Mouse (Mus musculus) limb, embryonic 10.5 days (tissue): Measurements from ENCODE around the gene Tbc1d24. TPM values are rescaled to one million over a fixed set of nuclear protein-coding genes. Genes with fewer than 3 reads are reported as not detected.

Experiments used
- DNase-seq: peaks from one replicate; pipeline ENCODE4 v3.0.0-alpha.2; 2017; ENCODE audit warnings: low spot score
- H3K27ac ChIP-seq: fragments of 300-500 bp; sonication (generic); 2 replicates; pipeline ENCODE4 v1.5.1; 2016; ENCODE audit warnings: mild to moderate bottlenecking
- H3K27me3 ChIP-seq: fragments of 300-500 bp; sonication (generic); 2 replicates; pipeline ENCODE4 v1.6.1; 2016; ENCODE audit warnings: low read depth, mild to moderate bottlenecking; ENCODE audit not compliant: poor library complexity, severe bottlenecking
- H3K36me3 ChIP-seq: fragments of 300-500 bp; sonication (generic); 2 replicates; pipeline ENCODE4 v1.6.1; 2016; ENCODE audit warnings: mild to moderate bottlenecking, moderate library complexity
- H3K4me1 ChIP-seq: fragments of 300-500 bp; sonication (generic); 2 replicates; pipeline ENCODE4 v1.6.1; 2016
- H3K4me3 ChIP-seq: fragments of 300-500 bp; sonication (generic); 2 replicates; pipeline ENCODE4 v1.5.1; 2016; ENCODE audit warnings: mild to moderate bottlenecking, moderate library complexity
- H3K9me3 ChIP-seq: fragments of 300-500 bp; sonication (generic); replicated peaks from 2 replicates; pipeline ENCODE4 v1.6.1; 2016; ENCODE audit warnings: mild to moderate bottlenecking
- WGBS: fragments of 180-500 bp; shearing (Covaris S2); methylation state at CpG from one replicate; pipeline ENCODE4 v1.1.7; 2016; 5-methylcytosine and 5-hydroxymethylcytosine counted together
- microRNA-seq: library from miRNA; unstranded; fragments of <30 nt; microRNA quantifications from one replicate; pipeline ENCODE4, GENCODE M21; 2017
- polyA plus RNA-seq: library from polyadenylated mRNA; unstranded; fragments of >200 nt; fragmentation: Nextera tagmentation; extraction: Ambion mirVana; gene quantifications from 2 replicates; pipeline ENCODE4 v1.2.1, GENCODE M21; 2016

Gene Tbc1d24
- polyA plus RNA-seq, 1 experiment from 2014 or later, result 8.7 TPM

DNA sequence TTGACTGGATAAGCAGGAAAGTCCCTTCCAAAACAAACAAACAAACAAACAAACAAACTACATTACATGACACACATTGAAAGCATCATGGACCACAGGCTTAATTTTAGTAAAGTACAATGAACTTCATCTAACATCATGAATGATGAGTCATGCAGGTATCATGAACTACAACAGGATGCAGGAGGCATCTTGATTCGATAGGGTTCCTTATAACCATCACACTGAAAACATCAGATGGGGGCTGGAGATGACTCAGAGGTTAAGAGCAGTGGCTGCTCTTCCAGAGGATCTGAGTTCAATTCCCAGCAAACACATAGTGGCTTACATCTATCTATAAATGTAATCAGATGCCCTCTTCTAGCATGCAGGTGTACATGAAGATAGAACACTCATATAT lies 77.8 kb downstream of the Tbc1d24 start:
- 86% methylated on average over 1 of the region's 1 CpGs for WGBS

DNA sequence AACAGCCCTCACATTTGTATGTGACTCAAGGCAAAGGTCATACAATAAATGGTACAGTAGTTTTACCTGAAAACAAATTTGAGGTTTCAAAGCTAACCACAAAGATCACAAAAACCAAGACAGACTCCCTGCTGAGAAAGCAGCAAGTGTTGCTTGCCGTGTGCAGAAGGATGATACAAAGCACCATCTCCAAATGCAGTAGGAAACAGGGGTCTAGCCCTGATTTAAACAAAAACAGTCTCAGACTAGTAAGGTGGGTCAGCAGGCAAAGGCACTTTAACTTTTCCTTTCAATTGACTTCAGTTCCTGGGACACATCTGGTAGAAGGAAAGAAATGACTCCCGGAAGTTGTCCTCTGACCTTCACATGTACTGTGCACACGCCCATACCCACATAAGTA lies 78.6 kb downstream of the Tbc1d24 start:
- 88% methylated on average over 3 of the region's 3 CpGs for WGBS
- DNase-seq, result no peak
- H3K9me3 ChIP-seq, result no peaks in the 10 kb centered on the region
- no peaks in the 10 kb centered on the region for H3K4me1 ChIP-seq
- no peaks in the 10 kb centered on the region for H3K36me3 ChIP-seq
- no peak overlapping the region for H3K4me3 ChIP-seq
- H3K27ac ChIP-seq, result no peak overlapping the region
- no peaks in the 10 kb centered on the region for H3K27me3 ChIP-seq

More for the DNA sequence above, 77.8 kb downstream of the Tbc1d24 start:
- Histone ChIP-seq H3K9me3 (no peaks in the 10 kb centered on the region), H3K4me3 (no peak overlapping the region), H3K27ac (no peak overlapping the region), H3K4me1 (no peaks in the 10 kb centered on the region), H3K36me3 (no peaks in the 10 kb centered on the region), H3K27me3 (no peaks in the 10 kb centered on the region)
- DNase-seq, result no peak

Small RNA genes lying within 50 kb of the gene (microRNA-seq; reads per million reads assigned to microRNA genes)
- gene Mir5134, result 1.2 reads per million
- 0.88 reads per million for gene Mir6965

Other genes with a start within 250 kb of the Tbc1d24 start
- not detected in 2 replicates for gene Prss30, start 225.0 kb downstream of the Tbc1d24 start, polyA plus RNA-seq
- 1.3 and 1.7 TPM in 2 replicates for gene Prss22, start 207.5 kb downstream of the Tbc1d24 start, polyA plus RNA-seq
- gene Prss27, start 167.4 kb downstream of the Tbc1d24 start, polyA plus RNA-seq, result 0.20 TPM in 1 of 2 replicates, not detected in the other
- 106 and 113 TPM in 2 replicates for gene Kctd5, start 132.1 kb downstream of the Tbc1d24 start, polyA plus RNA-seq
- gene Pdpk1, start 54.6 kb downstream of the Tbc1d24 start, polyA plus RNA-seq, result 29.7 and 32.1 TPM in 2 replicates
- gene Amdhd2, start 41.8 kb downstream of the Tbc1d24 start, polyA plus RNA-seq, result 49.1 and 49.5 TPM in 2 replicates
- 414 and 422 TPM in 2 replicates for gene Atp6v0c, start 35.9 kb downstream of the Tbc1d24 start, polyA plus RNA-seq
- 6.7 and 10.7 TPM in 2 replicates for gene Ntn3, start 4.0 kb upstream of the Tbc1d24 start, polyA plus RNA-seq
- 24.1 and 24.5 TPM in 2 replicates for gene Tedc2, start 15.3 kb upstream of the Tbc1d24 start, polyA plus RNA-seq
- 117 and 120 TPM in 2 replicates for gene Ccnf, start 45.9 kb upstream of the Tbc1d24 start, polyA plus RNA-seq
- gene Abca17, start 145.5 kb upstream of the Tbc1d24 start, polyA plus RNA-seq, result not detected in 2 replicates
- gene Abca3, start 146.4 kb upstream of the Tbc1d24 start, polyA plus RNA-seq, result 2.8 and 3.6 TPM in 2 replicates
- 471 and 496 TPM in 2 replicates for gene Rnps1, start 209.0 kb upstream of the Tbc1d24 start, polyA plus RNA-seq
- gene Eci1, start 221.1 kb upstream of the Tbc1d24 start, polyA plus RNA-seq, result 87.9 and 104 TPM in 2 replicates
- gene Dnase1l2, start 237.5 kb upstream of the Tbc1d24 start, polyA plus RNA-seq, result 1.7 and 2.7 TPM in 2 replicates